1 mouse cellular context compared by ENCODE assay signal in the genomic region with DNA sequence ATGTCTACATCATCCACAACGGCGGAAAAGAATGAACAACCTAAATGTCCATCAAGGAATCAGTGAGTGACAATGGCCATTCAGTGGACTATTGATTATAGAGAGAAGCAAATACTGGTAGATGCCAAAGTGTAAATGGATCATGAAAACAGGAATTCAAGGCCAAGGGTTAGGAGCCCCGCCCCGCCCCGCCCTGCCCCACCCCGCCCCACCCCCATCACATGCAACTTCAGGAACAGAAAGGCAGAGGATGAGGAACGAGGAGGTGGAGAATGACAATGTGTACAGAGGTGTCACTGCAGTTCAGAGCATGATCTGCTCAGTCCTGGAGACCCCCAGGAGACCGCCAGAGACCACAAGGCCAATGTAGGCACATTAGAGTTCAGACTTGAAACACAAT.
TF ChIP-seq lines count a peak whose summit lies in the region.

No protein-coding gene starts in this region.

TF ChIP-seq in MEL, 35 proteins besides CTCF, POLR2A, EP300 and RAD21:
- TF ChIP-seq HCFC1 (IDR thresholded peaks at IDR 0.05; ENCODE audit: low read depth, low read length) = 0 out of 2 replicates have a peak, but pooled peaks have one; percentile 19
- TF ChIP-seq ZNF384 (IDR thresholded peaks at IDR 0.05; ENCODE audit: low read depth, low read length) = no peak
- peak; percentile 41 for TF ChIP-seq MAZ (IDR thresholded peaks at IDR 0.05; ENCODE audit: low read depth, low read length)
- TF ChIP-seq SIN3A (IDR thresholded peaks at IDR 0.05; ENCODE audit: low read length) = peak; percentile 37; the same call in 1 of the 2 replicates
- 0 out of 2 replicates have a peak, but pooled peaks have one; percentile 67 for TF ChIP-seq CHD1 (IDR thresholded peaks at IDR 0.05; ENCODE audit: low read depth, low read length)
- 0 out of 2 replicates have a peak, but pooled peaks have one; percentile 13 for TF ChIP-seq MXI1 (IDR thresholded peaks at IDR 0.05; ENCODE audit: low read depth, low read length)
- no peak for TF ChIP-seq TBP (IDR thresholded peaks at IDR 0.05; ENCODE audit: low read depth, low read length)
- 0 out of 2 replicates have a peak, but pooled peaks have one; percentile 21 for TF ChIP-seq ETS1 (IDR thresholded peaks at IDR 0.05; ENCODE audit: low read depth, low read length)
TF ChIP-seq in MEL: peak in this region for 6.
